Mouse (Mus musculus): Measurements from ENCODE around the gene Smok2a.

DNA sequence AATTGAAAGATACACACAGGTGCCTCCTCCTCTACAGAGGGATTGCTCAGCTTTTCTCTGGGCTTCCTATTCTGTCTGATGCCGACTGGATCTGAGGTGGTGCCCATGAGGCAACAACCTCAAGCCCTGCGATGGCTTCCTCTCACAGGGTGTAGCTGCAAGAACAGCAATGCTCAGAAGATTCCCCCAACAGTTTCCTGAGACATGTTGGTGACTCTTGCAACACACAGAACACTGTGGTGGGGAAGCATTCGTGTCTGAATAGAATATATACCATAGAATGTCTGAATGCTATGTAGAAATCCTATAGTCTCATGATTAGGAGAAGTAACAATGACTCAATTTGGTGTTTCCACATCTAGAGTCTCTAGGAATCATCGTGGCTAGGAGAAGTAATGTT is 6.8 kb upstream of the Smok2a start:
- no peak for TF ChIP-seq CTCF (IDR thresholded peaks at IDR 0.05; ENCODE audit: low read depth, low read length)
- TF ChIP-seq POLR2A (IDR thresholded peaks at IDR 0.05; ENCODE audit: insufficient read depth, low read length), result no peak
- no peak for TF ChIP-seq EP300 (IDR thresholded peaks at IDR 0.05; ENCODE audit: insufficient read depth, low read depth, low read length)

Measured in ES-Bruce4 (cell line).